Mouse (Mus musculus) erythroid progenitor cell, adult 5-6 weeks (primary cell): ENCODE results near the gene Dnm1. TPM values are rescaled to one million over a fixed set of nuclear protein-coding genes. Genes with fewer than 3 reads are reported as not detected.

Source experiments
- ATAC-seq: replicated peaks from 2 replicates; pipeline ENCODE4 v1.8.0; 2016; ENCODE audit warnings: moderate number of reproducible peaks, mild to moderate bottlenecking, moderate TSS enrichment, inconsistent platforms; ENCODE audit not compliant: poor library complexity, low FRiP score, severe bottlenecking
- total RNA-seq, 2 experiments: library from RNA; stranded (forward) in 1 of 2; stranded (reverse) in 1 of 2; fragments of 150-400 nt in 1 of 2; fragments of 186-747, 209-891 nt in 1 of 2; gene quantifications; 2 replicates each; pipeline versions ENCODE4 v1.2.3 to v1.2.4; 2015 to 2017; ENCODE audit warnings: low replicate concordance in 2 of 2

The Dnm1 gene
- total RNA-seq, 2 experiments from 2014 or later = not detected

- no peak for ATAC-seq
Observed at GRCm38 (mm10) chr2:32342039-32342438, 11.1 kb downstream of the Dnm1 start.

- no peak for ATAC-seq
Observed at GRCm38 (mm10) chr2:32341634-32341939, 11.6 kb downstream of the Dnm1 start.

- no peak for ATAC-seq
Observed at GRCm38 (mm10) chr2:32340836-32341633, 12.1 kb downstream of the Dnm1 start.

GRCm38 (mm10) chr2:32339912-32340642, 13.1 kb downstream of the Dnm1 start:
- ATAC-seq = no peak

GRCm38 (mm10) chr2:32335888-32336287, 17.2 kb downstream of the Dnm1 start:
- no peak for ATAC-seq

GRCm38 (mm10) chr2:32332159-32332558, 21.0 kb downstream of the Dnm1 start:
- ATAC-seq = no peak

GRCm38 (mm10) chr2:32329531-32329930, 23.6 kb downstream of the Dnm1 start:
- no peak for ATAC-seq

GRCm38 (mm10) chr2:32328911-32329460, 24.2 kb downstream of the Dnm1 start:
- no peak for ATAC-seq

- ATAC-seq = no peak
Observed at GRCm38 (mm10) chr2:32327200-32327599, 25.9 kb downstream of the Dnm1 start.

- ATAC-seq = no peak
Observed at GRCm38 (mm10) chr2:32325342-32325741, 27.8 kb downstream of the Dnm1 start.

GRCm38 (mm10) chr2:32324322-32324721, 28.8 kb downstream of the Dnm1 start:
- no peak for ATAC-seq

GRCm38 (mm10) chr2:32322754-32323741, 30.1 kb downstream of the Dnm1 start:
- ATAC-seq = 0 out of 2 replicates have a peak, but pooled peaks have one; percentile 15

- ATAC-seq = no peak
Observed at GRCm38 (mm10) chr2:32321591-32322298, 31.4 kb downstream of the Dnm1 start.

- ATAC-seq = no peak
Observed at GRCm38 (mm10) chr2:32320721-32321120, 32.4 kb downstream of the Dnm1 start.

GRCm38 (mm10) chr2:32319586-32320580, 33.3 kb downstream of the Dnm1 start:
- no peak for ATAC-seq

- ATAC-seq = no peak
Observed at GRCm38 (mm10) chr2:32318709-32319585, 34.2 kb downstream of the Dnm1 start.

GRCm38 (mm10) chr2:32317791-32318417, 35.2 kb downstream of the Dnm1 start:
- ATAC-seq = no peak
